Mouse (Mus musculus): Measurements from ENCODE around the gene Slc35f1. TPM values are rescaled to one million over a fixed set of nuclear protein-coding genes. Genes with fewer than 3 reads are reported as not detected.

The Slc35f1 gene
- polyA plus RNA-seq, 1 experiment from 2014 or later: 1.1 TPM

DNA sequence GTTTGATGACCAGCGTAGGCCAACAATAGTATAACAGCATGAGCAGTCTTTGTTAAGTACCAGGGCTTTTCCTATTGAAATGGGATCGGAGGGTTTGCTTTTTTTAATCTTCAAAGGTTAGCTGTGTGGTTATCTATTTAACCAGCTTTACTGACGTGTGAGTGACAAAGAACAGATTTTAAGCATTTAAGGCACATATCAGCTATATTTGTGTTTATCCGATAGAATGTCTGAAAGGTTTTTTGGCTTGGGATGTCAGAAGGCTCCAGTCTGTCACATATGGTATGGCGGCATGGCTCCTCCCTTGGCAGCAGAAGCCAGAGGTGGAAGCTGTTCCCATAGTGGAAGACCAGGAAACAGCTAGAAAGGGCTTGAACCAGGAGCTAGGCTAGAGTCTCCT is 36.3 kb downstream of the Slc35f1 start:
- no peak overlapping the region for H3K27ac ChIP-seq
- 51% methylated on average over 5 of the region's 5 CpGs for WGBS

GRCm38 (mm10) chr10:52742671-52743379 is 52.5 kb downstream of the Slc35f1 start:
- ATAC-seq (replicated peaks; ENCODE audit: insufficient number of reproducible peaks, insufficient read depth, low FRiP score, low read depth): no peak
- no peaks in the 10 kb centered on the region for H3K9me3 ChIP-seq (replicated peaks)
- H3K4me3 ChIP-seq: no peak overlapping the region
- no peaks in the 10 kb centered on the region for H3K36me3 ChIP-seq
- no peaks in the 10 kb centered on the region for H3K27me3 ChIP-seq
- peak overlapping the region; percentile 13; the same call in 1 of the 2 replicates for H3K4me2 ChIP-seq
- H3K27ac ChIP-seq: no peak overlapping the region
- WGBS: 16% methylated on average over 10 of the region's 10 CpGs
- peaks cover 6% of the 10 kb centered on the region; the same call in 1 of the 2 replicates for H3K4me1 ChIP-seq (replicated peaks)
- H3K9ac ChIP-seq: no peak overlapping the region

More for the DNA sequence above, 36.3 kb downstream of the Slc35f1 start:
- no peak for ATAC-seq (replicated peaks; ENCODE audit: insufficient number of reproducible peaks, insufficient read depth, low FRiP score, low read depth)
- Histone ChIP-seq H3K27me3 (no peaks in the 10 kb centered on the region), H3K4me2 (no peak overlapping the region), H3K4me3 (no peak overlapping the region), H3K9ac (no peak overlapping the region), H3K9me3 (replicated peaks) (no peaks in the 10 kb centered on the region), H3K4me1 (replicated peaks) (no peaks in the 10 kb centered on the region), H3K36me3 (no peaks in the 10 kb centered on the region)

DNA sequence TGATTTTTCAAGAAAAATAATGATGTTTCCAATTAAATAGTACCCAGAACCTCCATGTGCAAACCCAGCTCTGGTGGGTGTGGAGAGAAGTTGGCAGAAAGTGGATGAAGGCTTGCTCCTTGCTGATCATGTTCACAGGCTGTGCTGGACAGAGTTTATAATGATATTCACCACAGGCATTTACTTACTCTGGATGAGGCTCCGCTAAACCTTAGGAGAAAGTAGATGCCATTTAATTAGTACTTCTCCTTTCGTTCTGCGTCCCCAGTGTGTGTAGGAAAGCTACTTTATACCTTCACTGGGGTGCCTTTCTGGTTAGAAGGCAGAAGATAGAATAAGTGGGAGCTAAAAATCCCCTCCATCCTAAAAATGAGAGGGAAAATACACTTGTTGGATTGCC is 53.5 kb downstream of the Slc35f1 start:
- Histone ChIP-seq H3K27me3 (no peaks in the 10 kb centered on the region), H3K4me1 (replicated peaks) (peaks cover 6% of the 10 kb centered on the region; the same call in 1 of the 2 replicates), H3K27ac (no peak overlapping the region), H3K36me3 (no peaks in the 10 kb centered on the region), H3K4me2 (no peak overlapping the region), H3K4me3 (no peak overlapping the region), H3K9me3 (replicated peaks) (no peaks in the 10 kb centered on the region), H3K9ac (no peak overlapping the region)
- WGBS: 86% methylated on average over 3 of the region's 3 CpGs
- no peak for ATAC-seq (replicated peaks; ENCODE audit: insufficient number of reproducible peaks, insufficient read depth, low FRiP score, low read depth)

DNA sequence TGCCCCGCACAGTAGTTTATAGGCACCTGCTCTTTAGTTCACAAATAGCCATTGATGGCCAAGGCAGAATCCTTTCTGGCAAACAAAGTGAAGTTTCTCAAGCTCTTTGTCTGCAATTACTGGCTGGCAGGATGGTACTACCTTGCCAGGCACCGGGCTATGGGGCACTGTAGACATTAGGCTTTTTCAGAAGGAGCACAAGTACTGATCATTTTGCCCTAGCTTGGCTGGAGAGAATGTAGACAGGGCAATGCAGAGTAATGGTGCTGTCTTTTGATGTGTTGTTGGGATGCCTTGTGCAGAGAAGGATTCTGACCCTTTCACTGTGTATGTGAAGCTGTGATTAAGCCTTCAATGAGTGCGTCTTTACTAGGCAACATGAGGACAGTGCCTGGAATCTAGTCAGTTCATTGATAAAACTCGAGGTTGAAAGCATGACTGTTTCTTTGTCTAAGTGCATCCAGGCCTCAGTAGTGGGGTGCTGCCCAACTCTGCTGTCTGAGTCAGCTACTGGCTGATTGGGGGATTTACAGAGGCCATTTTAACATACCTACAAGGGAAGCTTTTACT is 57.8 kb downstream of the Slc35f1 start:
- no peak for ATAC-seq (replicated peaks; ENCODE audit: insufficient number of reproducible peaks, insufficient read depth, low FRiP score, low read depth)
- Histone ChIP-seq H3K4me3 (no peak overlapping the region), H3K36me3 (no peaks in the 10 kb centered on the region), H3K4me2 (no peak overlapping the region), H3K27me3 (no peaks in the 10 kb centered on the region), H3K9me3 (replicated peaks) (no peaks in the 10 kb centered on the region), H3K4me1 (replicated peaks) (no peaks in the 10 kb centered on the region), H3K27ac (no peak overlapping the region), H3K9ac (no peak overlapping the region)
- WGBS: 72% methylated on average over 4 of the region's 4 CpGs

DNA sequence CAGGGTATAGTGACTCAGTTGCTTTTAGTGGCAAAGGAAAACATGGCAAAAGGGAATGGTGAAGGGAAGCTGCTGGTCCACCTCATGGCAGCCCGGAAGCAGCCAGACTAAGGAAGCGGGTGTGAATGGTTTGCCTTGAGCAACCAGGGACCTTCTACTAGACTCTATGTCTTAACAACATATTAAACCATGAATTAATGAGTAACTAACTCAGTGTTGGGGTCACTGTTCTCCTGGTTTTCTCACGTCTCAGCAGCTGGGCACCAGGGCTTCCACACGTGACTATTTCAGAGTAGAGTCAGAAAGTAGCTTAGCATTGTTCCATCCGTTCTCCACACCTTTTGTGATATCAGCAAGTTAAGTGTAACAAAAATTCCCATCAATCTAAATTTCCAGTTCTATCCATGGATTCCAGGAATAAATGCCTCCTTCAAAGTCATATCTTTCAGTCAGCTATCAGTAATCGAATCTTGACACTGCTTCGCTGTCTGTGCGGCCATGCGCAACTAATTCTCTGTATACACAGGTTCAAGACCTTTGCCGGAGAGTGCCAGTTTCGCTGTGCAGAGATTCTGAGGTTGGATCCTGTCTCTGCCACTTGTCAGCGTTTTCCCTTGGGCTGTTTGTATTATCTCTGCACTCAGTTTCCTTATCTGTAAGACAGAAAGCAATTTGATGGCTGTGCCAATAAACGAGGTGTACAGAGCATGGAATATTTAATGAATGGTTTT is 65.8 kb downstream of the Slc35f1 start:
- 66% methylated on average over 13 of the region's 13 CpGs for whole genome bisulfite sequencing

GRCm38 (mm10) chr10:52757496-52758260 is 67.3 kb downstream of the Slc35f1 start:
- H3K4me1 ChIP-seq (replicated peaks): no peaks in the 10 kb centered on the region
- H3K27me3 ChIP-seq: no peaks in the 10 kb centered on the region
- ATAC-seq (replicated peaks; ENCODE audit: insufficient number of reproducible peaks, insufficient read depth, low FRiP score, low read depth): no peak
- H3K4me2 ChIP-seq: no peak overlapping the region
- H3K4me3 ChIP-seq: no peak overlapping the region
- no peaks in the 10 kb centered on the region for H3K9me3 ChIP-seq (replicated peaks)
- no peak overlapping the region for H3K9ac ChIP-seq
- no peak overlapping the region for H3K27ac ChIP-seq
- 85% methylated on average over 4 of the region's 4 CpGs for WGBS
- no peaks in the 10 kb centered on the region for H3K36me3 ChIP-seq

More for the DNA sequence above, 65.8 kb downstream of the Slc35f1 start:
- Histone ChIP-seq H3K4me3 (no peak overlapping the region), H3K36me3 (no peaks in the 10 kb centered on the region), H3K9me3 (replicated peaks) (no peaks in the 10 kb centered on the region), H3K4me1 (replicated peaks) (no peaks in the 10 kb centered on the region), H3K27me3 (no peaks in the 10 kb centered on the region), H3K27ac (no peak overlapping the region), H3K9ac (no peak overlapping the region), H3K4me2 (no peak overlapping the region)
- no peak for ATAC-seq (replicated peaks; ENCODE audit: insufficient number of reproducible peaks, insufficient read depth, low FRiP score, low read depth)

DNA sequence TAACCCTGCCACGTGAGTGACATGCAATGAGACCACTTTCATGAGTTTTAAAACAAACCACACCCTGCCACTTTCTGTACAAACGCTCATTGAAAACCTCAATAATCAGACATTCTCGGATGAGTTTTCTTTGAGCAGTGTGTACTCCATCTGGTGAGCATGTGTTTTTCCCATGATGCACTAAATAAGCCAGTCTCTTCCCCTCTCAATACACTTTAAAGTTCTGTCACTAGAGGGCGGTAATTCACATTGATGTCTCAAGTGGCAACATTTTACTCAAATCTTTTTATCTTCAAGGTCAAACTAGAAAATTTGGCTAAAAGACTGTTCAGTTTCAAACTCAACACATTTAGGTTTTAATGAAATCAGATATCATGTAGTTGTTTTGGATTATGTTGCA is 68.3 kb downstream of the Slc35f1 start:
- H3K4me1 ChIP-seq (replicated peaks): no peaks in the 10 kb centered on the region
- WGBS: 37% methylated on average over 4 of the region's 4 CpGs
- no peak overlapping the region for H3K4me3 ChIP-seq
- H3K27ac ChIP-seq: no peak overlapping the region
- no peak overlapping the region for H3K9ac ChIP-seq
- H3K4me2 ChIP-seq: no peak overlapping the region
- H3K9me3 ChIP-seq (replicated peaks): no peaks in the 10 kb centered on the region
- no peaks in the 10 kb centered on the region for H3K36me3 ChIP-seq
- no peak for ATAC-seq (replicated peaks; ENCODE audit: insufficient number of reproducible peaks, insufficient read depth, low FRiP score, low read depth)
- no peaks in the 10 kb centered on the region for H3K27me3 ChIP-seq

DNA sequence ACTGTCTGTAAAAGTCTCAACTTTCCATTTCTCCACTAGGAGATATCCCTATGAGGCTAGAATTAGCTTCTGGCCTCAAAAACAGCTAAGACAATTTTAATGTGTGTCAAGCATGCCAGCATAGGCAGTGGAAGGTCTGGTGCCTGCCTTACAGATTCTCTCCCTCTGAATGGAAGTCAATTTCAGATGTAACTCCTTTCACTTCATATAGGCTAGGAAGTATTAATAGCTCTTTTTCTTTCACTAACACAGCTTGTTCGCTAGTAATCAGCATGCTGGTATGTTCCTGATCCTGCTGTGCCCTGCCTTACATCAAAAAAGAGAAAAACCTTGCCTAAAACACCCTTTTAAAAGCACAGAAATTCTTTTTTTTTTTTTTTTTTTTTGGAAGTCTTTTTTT is 70.2 kb downstream of the Slc35f1 start:
- H3K4me3 ChIP-seq: no peak overlapping the region
- no peak overlapping the region for H3K9ac ChIP-seq
- no peaks in the 10 kb centered on the region for H3K9me3 ChIP-seq (replicated peaks)
- no peaks in the 10 kb centered on the region for H3K36me3 ChIP-seq
- no peak for ATAC-seq (replicated peaks; ENCODE audit: insufficient number of reproducible peaks, insufficient read depth, low FRiP score, low read depth)
- H3K27me3 ChIP-seq: no peaks in the 10 kb centered on the region
- WGBS: 69% methylated on average over 1 of the region's 1 CpGs
- no peak overlapping the region for H3K27ac ChIP-seq
- no peaks in the 10 kb centered on the region for H3K4me1 ChIP-seq (replicated peaks)
- no peak overlapping the region for H3K4me2 ChIP-seq

GRCm38 (mm10) chr10:52779926-52780485 is 89.7 kb downstream of the Slc35f1 start:
- no peaks in the 10 kb centered on the region for H3K36me3 ChIP-seq
- no peak overlapping the region for H3K9ac ChIP-seq
- 56% methylated on average over 4 of the region's 4 CpGs for WGBS
- ATAC-seq (replicated peaks; ENCODE audit: insufficient number of reproducible peaks, insufficient read depth, low FRiP score, low read depth): no peak
- no peaks in the 10 kb centered on the region for H3K4me1 ChIP-seq (replicated peaks)
- H3K9me3 ChIP-seq (replicated peaks): no peaks in the 10 kb centered on the region
- no peak overlapping the region for H3K4me2 ChIP-seq
- no peak overlapping the region for H3K4me3 ChIP-seq
- H3K27ac ChIP-seq: no peak overlapping the region
- no peaks in the 10 kb centered on the region for H3K27me3 ChIP-seq

GRCm38 (mm10) chr10:52787075-52787474 is 96.7 kb downstream of the Slc35f1 start:
- no peaks in the 10 kb centered on the region for H3K27me3 ChIP-seq
- H3K9me3 ChIP-seq (replicated peaks): no peaks in the 10 kb centered on the region
- no peak for ATAC-seq (replicated peaks; ENCODE audit: insufficient number of reproducible peaks, insufficient read depth, low FRiP score, low read depth)
- no peaks in the 10 kb centered on the region for H3K4me1 ChIP-seq (replicated peaks)
- H3K36me3 ChIP-seq: no peaks in the 10 kb centered on the region
- WGBS: 71% methylated on average over 2 of the region's 2 CpGs
- H3K4me3 ChIP-seq: no peak overlapping the region
- H3K4me2 ChIP-seq: no peak overlapping the region
- H3K27ac ChIP-seq: no peak overlapping the region
- no peak overlapping the region for H3K9ac ChIP-seq

GRCm38 (mm10) chr10:52791560-52791959 is 101.2 kb downstream of the Slc35f1 start:
- Histone ChIP-seq H3K27ac (no peak overlapping the region), H3K27me3 (no peaks in the 10 kb centered on the region), H3K36me3 (no peaks in the 10 kb centered on the region), H3K4me2 (no peak overlapping the region), H3K4me3 (no peak overlapping the region), H3K9me3 (replicated peaks) (no peaks in the 10 kb centered on the region), H3K4me1 (replicated peaks) (no peaks in the 10 kb centered on the region), H3K9ac (no peak overlapping the region)
- no peak for ATAC-seq (replicated peaks; ENCODE audit: insufficient number of reproducible peaks, insufficient read depth, low FRiP score, low read depth)
- WGBS: 72% methylated on average over 6 of the region's 6 CpGs
